ENCODE assay signal across 1 mouse cellular context in the genomic region with DNA sequence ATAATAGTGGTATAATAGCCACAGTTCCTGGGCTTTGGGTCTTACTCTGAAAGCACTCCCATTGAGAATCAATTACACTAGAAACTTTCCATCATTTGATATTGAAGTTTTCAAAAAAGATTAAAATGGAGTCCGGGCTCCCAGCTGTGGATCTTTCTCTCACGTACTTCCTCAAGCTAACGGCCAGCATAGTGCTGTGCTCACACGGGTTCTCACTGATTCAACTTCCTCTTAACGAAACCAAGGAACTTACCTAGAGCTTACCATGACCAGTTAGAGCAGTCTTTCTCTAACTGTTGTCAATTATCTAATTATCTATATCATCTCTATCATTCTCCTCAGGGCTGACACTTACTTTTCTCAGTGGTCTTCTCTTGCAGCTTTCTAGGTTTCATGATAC.
TF ChIP-seq lines count a peak whose summit lies in the region.

No protein-coding gene starts in this region.

TF ChIP-seq in CH12.LX, 34 proteins besides CTCF, POLR2A, EP300 and RAD21:
- TF ChIP-seq MYC (IDR thresholded peaks at IDR 0.05; ENCODE audit: low read depth, low read length), result no peak
- TF ChIP-seq PAX5 (IDR thresholded peaks at IDR 0.05; ENCODE audit: low read length), result no peak
- no peak for TF ChIP-seq MAZ (IDR thresholded peaks at IDR 0.05; ENCODE audit: low read depth, low read length)
- no peak for TF ChIP-seq ZMIZ1 (IDR thresholded peaks at IDR 0.05; ENCODE audit: low read depth, low read length)
- TF ChIP-seq ELF1 (IDR thresholded peaks at IDR 0.05; ENCODE audit: low read depth, low read length), result no peak
- no peak for TF ChIP-seq ZNF384 (IDR thresholded peaks at IDR 0.05; ENCODE audit: low read depth, low read length)
- no peak for TF ChIP-seq USF2 (conservative IDR thresholded peaks at IDR 0.05; ENCODE audit: low read depth, low read length)
- TF ChIP-seq CHD2 (IDR thresholded peaks at IDR 0.05; ENCODE audit: low read length), result no peak
- TF ChIP-seq POLR2AphosphoS2 (IDR thresholded peaks at IDR 0.05; ENCODE audit: low read depth, low read length), result no peak
- TF ChIP-seq SMC3 (IDR thresholded peaks at IDR 0.05; ENCODE audit: low read depth, low read length), result no peak
- no peak for TF ChIP-seq KAT2A (IDR thresholded peaks at IDR 0.05; ENCODE audit: insufficient replicate concordance, low read length)
- TF ChIP-seq MEF2A (IDR thresholded peaks at IDR 0.05; ENCODE audit: borderline replicate concordance, low read depth, low read length), result no peak
- TF ChIP-seq SIN3A (IDR thresholded peaks at IDR 0.05; ENCODE audit: low read length), result no peak
- TF ChIP-seq E2F4 (IDR thresholded peaks at IDR 0.05; ENCODE audit: insufficient replicate concordance, low read depth, low read length), result no peak
- no peak for TF ChIP-seq NELFE (IDR thresholded peaks at IDR 0.05; ENCODE audit: low read depth, low read length)
- TF ChIP-seq TBP (conservative IDR thresholded peaks at IDR 0.05; ENCODE audit: low read depth, low read length), result no peak
- no peak for TF ChIP-seq RCOR1 (conservative IDR thresholded peaks at IDR 0.05; ENCODE audit: low read depth, low read length)
- no peak for TF ChIP-seq HCFC1 (IDR thresholded peaks at IDR 0.05; ENCODE audit: low read depth, low read length)
